Mouse (Mus musculus): ENCODE measurements at regions not wholly inside any gene's neighbourhood (a gene's known extent, or its start where the extent isn't known, plus 50 kb on each side); places are given as distances from the start of the nearest gene placed in this dataset.

DNA sequence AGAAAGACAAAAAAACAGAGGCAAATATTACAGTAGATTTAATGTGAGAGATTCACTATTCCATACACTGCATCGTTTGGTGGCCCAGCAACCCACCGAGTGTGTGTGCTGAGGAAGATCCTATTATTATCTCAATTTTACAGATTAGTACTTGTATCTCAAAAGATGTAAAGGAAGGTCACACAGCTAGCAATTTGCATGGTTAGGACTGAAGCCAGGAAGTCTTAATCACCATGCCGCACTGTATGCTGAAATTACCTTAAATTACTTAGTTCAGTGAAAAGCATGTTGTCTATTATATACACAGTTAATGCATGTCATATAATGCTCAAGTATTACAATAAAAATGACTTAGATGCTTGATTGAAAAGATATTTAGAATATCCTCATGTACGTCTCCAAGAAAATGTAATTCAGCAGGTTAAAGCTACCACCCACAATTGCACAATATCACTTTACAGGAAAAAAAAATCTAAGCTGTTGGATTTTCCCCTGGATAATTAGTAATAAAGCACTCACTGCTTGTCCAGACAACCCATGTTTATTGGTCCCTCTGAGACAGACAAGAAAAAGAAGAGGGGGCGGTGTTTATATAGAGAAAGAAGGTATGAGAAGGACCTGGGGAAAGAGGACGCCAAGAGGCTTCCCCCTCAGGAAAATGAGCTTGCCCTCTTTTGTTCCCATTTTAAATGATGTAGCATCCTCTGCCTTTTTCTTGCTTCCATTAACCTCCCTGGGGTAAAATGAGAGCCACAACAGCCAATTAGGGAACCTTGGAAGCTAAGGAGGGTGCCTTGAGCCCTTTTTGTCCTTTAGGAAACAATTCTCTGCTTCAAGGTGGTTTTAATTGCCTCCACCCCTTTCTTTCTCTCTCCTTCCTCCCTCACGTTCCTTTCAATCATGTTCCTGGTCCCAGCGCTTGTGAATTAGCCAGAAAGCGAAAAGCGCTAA lies 204.6 kb upstream of the Xrcc4 start:
- no peak overlapping the region for H3K4me3 ChIP-seq
- WGBS: 31% methylated on average over 10 of the region's 10 CpGs

DNA sequence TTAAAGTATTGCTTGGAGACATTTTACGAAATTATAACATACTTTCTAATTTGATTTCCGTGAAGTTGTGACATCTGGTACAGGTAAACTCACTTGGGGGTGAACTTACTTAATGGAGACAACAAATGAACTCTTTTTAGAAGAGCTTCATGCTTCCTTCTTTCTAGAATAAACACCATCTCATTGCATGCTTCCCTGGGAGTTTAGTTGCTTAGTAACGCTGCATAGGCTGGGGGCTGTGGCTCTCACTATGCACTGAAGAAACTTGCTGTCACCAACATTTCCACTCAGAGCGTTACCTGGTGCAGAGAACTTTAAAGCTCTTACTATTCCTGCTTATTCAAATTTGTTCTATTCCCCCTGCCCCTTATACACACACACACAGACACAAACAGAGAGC lies 203.5 kb upstream of the Xrcc4 start:
- 58% methylated on average over 4 of the region's 4 CpGs for WGBS
- Histone ChIP-seq H3K27me3 (ENCODE audit: poor library complexity, severe bottlenecking) (no peaks in the 10 kb centered on the region), H3K36me3 (replicated peaks) (no peaks in the 10 kb centered on the region), H3K4me3 (no peak overlapping the region), H3K27ac (no peak overlapping the region), H3K9me3 (no peaks in the 10 kb centered on the region), H3K4me1 (peaks cover 39% of the 10 kb centered on the region)
- DNase-seq (ENCODE audit: extremely low spot score, low spot score): no peak

More for the DNA sequence above, 204.6 kb upstream of the Xrcc4 start:
- Histone ChIP-seq H3K9me3 (no peaks in the 10 kb centered on the region), H3K27ac (no peak overlapping the region), H3K27me3 (ENCODE audit: poor library complexity, severe bottlenecking) (no peaks in the 10 kb centered on the region), H3K36me3 (replicated peaks) (no peaks in the 10 kb centered on the region), H3K4me1 (peaks cover 39% of the 10 kb centered on the region)
- DNase-seq (ENCODE audit: extremely low spot score, low spot score): no peak

DNA sequence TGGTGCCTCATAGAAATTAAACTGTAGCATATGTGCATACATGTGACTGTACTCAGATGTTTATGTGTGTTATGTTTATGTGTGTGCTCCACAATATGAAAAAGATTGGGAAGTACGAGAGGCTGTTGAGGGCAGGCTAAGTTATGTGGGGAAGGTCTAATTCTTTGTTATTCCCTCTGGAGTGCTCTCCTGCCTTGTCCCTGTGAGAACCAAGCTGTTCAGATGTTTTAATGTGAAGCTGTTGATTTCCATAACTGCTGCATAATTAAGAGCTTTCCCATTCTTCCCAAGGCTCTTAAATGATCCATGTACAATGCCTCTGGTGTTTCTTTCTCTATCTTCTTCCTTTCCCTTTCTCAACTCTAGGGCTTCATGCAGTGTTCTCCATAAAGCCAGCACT lies 202.7 kb upstream of the Xrcc4 start:
- Histone ChIP-seq H3K4me3 (no peak overlapping the region), H3K27me3 (ENCODE audit: poor library complexity, severe bottlenecking) (no peaks in the 10 kb centered on the region), H3K27ac (no peak overlapping the region), H3K9me3 (no peaks in the 10 kb centered on the region), H3K4me1 (peaks cover 39% of the 10 kb centered on the region), H3K36me3 (replicated peaks) (no peaks in the 10 kb centered on the region)
- 77% methylated on average over 1 of the region's 1 CpGs for WGBS
- DNase-seq (ENCODE audit: extremely low spot score, low spot score): no peak

DNA sequence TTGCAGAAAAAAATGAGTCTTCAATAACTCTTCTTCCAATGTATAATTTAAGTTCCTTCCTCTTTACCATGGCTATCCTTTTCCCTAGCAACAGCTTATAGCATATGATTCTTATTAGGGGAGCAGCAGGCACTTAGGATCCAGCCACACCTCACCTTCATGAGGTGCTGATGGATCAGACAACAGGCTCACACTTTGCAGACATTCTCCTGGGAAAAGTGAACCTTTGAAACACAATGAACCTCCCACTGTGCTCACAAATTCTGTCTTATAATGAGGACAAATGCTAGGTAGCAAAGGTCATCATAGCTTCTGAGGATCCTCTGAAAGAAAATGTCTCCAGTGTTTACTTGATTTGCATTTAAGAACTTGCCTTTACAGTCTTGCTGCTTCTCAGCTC lies 191.6 kb upstream of the Xrcc4 start:
- Histone ChIP-seq H3K4me3 (no peak overlapping the region), H3K27ac (no peak overlapping the region), H3K27me3 (ENCODE audit: poor library complexity, severe bottlenecking) (no peaks in the 10 kb centered on the region), H3K9me3 (peaks cover 7% of the 10 kb centered on the region; the same call in 1 of the 2 replicates), H3K4me1 (peaks cover 13% of the 10 kb centered on the region), H3K36me3 (replicated peaks) (no peaks in the 10 kb centered on the region)
- no peak for DNase-seq (ENCODE audit: extremely low spot score, low spot score)

DNA sequence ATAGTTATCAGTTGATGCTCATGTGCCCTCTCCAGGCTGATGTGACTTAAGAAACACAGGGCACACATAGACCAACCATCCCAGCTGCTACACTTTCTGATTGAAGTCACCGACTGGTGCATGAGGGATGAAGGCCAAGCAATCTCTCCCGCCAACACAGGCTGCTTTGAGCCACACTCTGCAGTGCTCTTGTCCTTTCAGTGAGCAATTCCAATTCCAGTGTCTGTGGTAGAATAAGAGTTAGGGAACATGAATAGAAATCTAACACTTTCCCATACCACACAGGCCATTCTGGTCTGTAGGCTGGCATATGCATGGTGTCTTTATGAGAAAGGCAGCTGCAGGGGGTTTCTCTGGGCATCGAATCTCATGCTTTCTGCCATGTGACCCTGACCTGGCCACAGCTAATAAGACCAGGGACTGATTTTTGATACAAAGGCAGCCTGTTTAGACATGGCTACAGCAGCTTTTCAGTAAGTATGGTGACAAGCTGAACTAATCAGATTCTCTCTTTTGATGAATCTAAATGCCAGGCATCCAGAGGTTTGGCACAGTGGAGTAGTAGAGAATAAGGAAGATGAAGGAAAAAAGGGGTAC lies 190.5 kb upstream of the Xrcc4 start:
- WGBS: 62% methylated on average over 3 of the region's 3 CpGs
- Histone ChIP-seq H3K4me3 (no peak overlapping the region), H3K27me3 (ENCODE audit: poor library complexity, severe bottlenecking) (no peaks in the 10 kb centered on the region), H3K27ac (no peak overlapping the region), H3K4me1 (peaks cover 13% of the 10 kb centered on the region), H3K9me3 (no peaks in the 10 kb centered on the region), H3K36me3 (replicated peaks) (no peaks in the 10 kb centered on the region)
- DNase-seq (ENCODE audit: extremely low spot score, low spot score): no peak

DNA sequence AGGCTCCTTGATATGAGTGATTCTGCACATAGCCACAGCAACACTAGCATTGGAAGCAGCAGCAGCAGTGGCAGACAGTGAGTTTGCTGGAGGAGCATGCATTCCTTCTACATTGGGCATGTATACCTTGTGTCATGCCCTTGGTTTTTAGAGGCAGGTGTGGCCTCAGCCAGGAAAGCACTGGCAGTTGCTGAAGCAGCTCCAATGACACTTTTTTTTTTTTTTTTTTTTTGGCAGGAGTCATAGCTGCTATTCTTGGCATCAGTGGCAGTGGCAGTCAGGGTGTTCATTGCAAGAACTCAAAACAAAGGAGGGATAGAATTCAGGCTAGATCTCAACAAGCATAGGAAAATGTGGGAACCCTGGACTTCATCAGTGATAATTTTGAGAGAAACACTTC lies 189.9 kb upstream of the Xrcc4 start:
- Histone ChIP-seq H3K9me3 (no peaks in the 10 kb centered on the region), H3K27me3 (ENCODE audit: poor library complexity, severe bottlenecking) (no peaks in the 10 kb centered on the region), H3K4me3 (no peak overlapping the region), H3K4me1 (peaks cover 13% of the 10 kb centered on the region), H3K36me3 (replicated peaks) (no peaks in the 10 kb centered on the region), H3K27ac (no peak overlapping the region)
- no peak for DNase-seq (ENCODE audit: extremely low spot score, low spot score)

DNA sequence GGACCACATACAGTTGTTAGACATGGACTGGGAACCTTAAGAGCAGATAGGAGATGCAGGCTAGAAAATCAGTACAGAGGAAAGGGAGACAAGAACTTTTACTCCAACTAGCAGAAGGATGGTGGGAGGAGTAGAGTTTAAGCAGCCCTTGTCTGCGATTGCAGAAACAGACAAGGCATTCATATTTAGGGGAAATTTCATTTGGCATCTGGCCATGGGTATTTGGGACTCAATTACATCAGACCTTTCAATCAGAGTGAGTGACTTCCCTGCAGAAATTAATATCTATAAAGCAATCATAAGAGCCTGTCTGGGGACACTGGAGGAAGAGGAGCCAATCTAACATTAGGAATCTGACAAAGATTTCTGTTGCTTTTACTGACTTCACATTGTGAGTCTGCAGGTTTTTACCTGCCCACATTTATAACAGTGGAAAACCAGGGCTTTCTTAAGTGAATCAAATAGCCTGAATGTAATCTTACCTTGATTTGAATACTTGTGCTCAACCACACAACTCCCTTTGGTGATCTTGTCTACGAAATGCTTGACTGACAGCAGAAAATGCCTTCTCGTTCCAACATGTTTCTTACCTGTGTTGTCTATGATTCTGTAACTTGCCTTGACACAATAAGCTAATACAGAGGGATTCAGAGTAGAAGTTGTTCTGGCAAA lies 169.8 kb upstream of the Xrcc4 start:
- 89% methylated on average over 3 of the region's 3 CpGs for WGBS

DNA sequence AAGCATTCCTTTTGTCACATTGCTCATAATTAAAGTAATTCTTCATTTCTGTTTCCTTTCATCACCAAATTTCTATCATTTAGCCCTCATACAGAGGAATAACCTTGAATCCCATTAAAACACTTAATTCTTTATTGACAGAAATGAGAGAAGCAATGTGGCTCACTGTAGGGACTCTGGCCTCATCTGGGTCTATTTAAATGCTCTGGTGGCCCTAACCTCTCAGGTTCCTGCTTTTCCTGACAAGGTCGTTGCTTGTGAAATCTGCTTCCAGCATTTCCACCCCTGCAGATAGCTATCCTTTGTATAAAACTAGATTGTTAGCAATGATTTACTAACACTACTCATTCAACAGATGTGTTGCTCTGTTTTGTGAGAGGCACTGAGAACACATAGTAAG lies 163.6 kb upstream of the Xrcc4 start:
- no peak overlapping the region for H3K4me3 ChIP-seq
- DNase-seq (ENCODE audit: extremely low spot score, low spot score): no peak
- no peaks in the 10 kb centered on the region for H3K27me3 ChIP-seq (ENCODE audit: poor library complexity, severe bottlenecking)
- 45% methylated on average over 1 of the region's 1 CpGs for WGBS
- H3K9me3 ChIP-seq: no peaks in the 10 kb centered on the region
- H3K27ac ChIP-seq: no peak overlapping the region
- H3K4me1 ChIP-seq: no peaks in the 10 kb centered on the region
- no peaks in the 10 kb centered on the region for H3K36me3 ChIP-seq (replicated peaks)

More for the DNA sequence above, 169.8 kb upstream of the Xrcc4 start:
- H3K27me3 ChIP-seq (ENCODE audit: poor library complexity, severe bottlenecking): no peaks in the 10 kb centered on the region
- no peaks in the 10 kb centered on the region; the same call in 1 of the 2 replicates for H3K9me3 ChIP-seq
- H3K4me3 ChIP-seq: no peak overlapping the region
- DNase-seq (ENCODE audit: extremely low spot score, low spot score): no peak
- H3K4me1 ChIP-seq: no peaks in the 10 kb centered on the region
- H3K36me3 ChIP-seq (replicated peaks): no peaks in the 10 kb centered on the region
- no peak overlapping the region for H3K27ac ChIP-seq

DNA sequence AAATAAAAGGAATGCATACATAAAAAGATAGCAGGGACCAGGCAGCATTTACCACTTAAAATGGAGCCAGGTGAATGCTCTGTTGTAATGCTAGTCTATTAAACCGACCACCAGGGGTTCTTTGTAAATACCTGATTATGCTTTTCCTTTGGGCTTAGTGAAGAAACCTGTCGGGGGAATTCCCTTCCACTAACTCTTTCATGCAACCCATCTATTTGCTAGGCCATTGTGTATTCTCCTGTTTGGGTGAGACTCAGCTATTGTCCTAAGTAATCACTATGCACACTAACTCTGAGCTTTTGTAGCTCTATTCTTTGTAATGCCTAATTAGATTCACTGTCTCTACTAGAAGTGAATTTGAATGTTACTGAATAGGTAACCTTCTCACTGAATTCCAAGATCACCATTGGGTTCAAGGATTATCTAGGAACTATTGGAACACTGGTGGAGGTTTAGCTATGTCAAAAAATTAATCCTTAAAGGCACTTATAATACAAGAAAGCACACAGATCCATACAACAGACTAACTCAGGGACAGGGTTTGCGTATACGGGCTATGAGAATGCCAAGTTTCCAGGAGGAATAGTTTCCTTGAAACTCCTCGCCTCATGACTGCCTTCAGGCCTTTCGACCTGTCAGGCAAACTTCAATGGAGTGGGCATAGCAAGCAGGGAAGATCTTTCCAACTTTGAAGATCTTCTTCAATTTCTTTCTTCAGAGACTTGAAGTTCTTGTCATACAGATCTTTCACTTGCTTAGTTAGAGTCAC lies 156.8 kb upstream of the Xrcc4 start:
- Histone ChIP-seq H3K9me3 (peaks cover 4% of the 10 kb centered on the region; the same call in 1 of the 2 replicates), H3K4me3 (no peak overlapping the region), H3K27me3 (ENCODE audit: poor library complexity, severe bottlenecking) (no peaks in the 10 kb centered on the region), H3K4me1 (no peaks in the 10 kb centered on the region), H3K36me3 (replicated peaks) (no peaks in the 10 kb centered on the region), H3K27ac (no peak overlapping the region)
- no peak for DNase-seq (ENCODE audit: extremely low spot score, low spot score)
- WGBS: 83% methylated on average over 6 of the region's 6 CpGs

DNA sequence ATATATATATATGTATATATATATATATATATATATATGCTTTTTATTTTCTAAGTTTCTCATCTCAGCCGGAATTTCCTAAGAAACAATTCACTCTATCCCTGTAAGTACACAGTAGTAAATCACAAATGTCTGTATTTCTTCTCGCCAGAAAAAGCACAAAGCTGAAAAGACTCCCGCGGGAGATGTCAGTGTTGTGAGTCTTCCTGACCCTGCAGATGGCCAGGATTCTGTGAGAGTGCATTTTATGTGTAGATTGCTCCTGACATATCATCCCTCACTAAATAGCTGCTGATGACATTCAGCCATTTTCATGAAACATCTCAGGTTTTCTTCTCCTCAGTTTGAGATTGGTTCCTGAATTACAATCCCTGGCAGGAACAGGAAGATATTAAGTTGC lies 148.9 kb upstream of the Xrcc4 start:
- H3K36me3 ChIP-seq (replicated peaks): no peaks in the 10 kb centered on the region
- no peaks in the 10 kb centered on the region for H3K9me3 ChIP-seq
- no peak for DNase-seq (ENCODE audit: extremely low spot score, low spot score)
- no peaks in the 10 kb centered on the region for H3K27me3 ChIP-seq (ENCODE audit: poor library complexity, severe bottlenecking)
- no peak overlapping the region for H3K27ac ChIP-seq
- 66% methylated on average over 4 of the region's 4 CpGs for WGBS
- H3K4me1 ChIP-seq: peaks cover 15% of the 10 kb centered on the region
- H3K4me3 ChIP-seq: no peak overlapping the region

DNA sequence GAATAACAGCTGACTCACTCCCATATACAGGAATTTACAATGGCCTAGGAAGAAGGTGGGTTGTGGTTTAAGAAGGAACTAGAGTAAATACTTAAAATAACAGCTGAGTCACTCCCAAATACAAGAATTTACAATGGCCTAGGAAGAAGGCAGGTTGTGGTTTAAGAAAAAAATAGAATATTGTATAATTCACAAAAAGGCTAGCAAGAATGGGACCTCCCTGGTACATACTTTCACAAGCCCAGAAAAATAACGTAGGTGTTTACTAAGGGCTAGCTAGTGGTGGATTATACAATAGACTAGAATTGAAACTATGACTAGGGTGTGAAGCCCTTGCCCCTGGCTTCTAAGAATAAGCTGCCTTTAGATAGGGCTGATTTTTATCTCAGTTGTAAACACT lies 144.6 kb upstream of the Xrcc4 start:
- DNase-seq (ENCODE audit: extremely low spot score, low spot score): no peak
- no peaks in the 10 kb centered on the region for H3K36me3 ChIP-seq (replicated peaks)
- peaks cover 15% of the 10 kb centered on the region for H3K4me1 ChIP-seq
- H3K9me3 ChIP-seq: no peaks in the 10 kb centered on the region
- H3K4me3 ChIP-seq: no peak overlapping the region
- no peak overlapping the region for H3K27ac ChIP-seq
- H3K27me3 ChIP-seq (ENCODE audit: poor library complexity, severe bottlenecking): no peaks in the 10 kb centered on the region
- 95% methylated on average over 1 of the region's 1 CpGs for WGBS

DNA sequence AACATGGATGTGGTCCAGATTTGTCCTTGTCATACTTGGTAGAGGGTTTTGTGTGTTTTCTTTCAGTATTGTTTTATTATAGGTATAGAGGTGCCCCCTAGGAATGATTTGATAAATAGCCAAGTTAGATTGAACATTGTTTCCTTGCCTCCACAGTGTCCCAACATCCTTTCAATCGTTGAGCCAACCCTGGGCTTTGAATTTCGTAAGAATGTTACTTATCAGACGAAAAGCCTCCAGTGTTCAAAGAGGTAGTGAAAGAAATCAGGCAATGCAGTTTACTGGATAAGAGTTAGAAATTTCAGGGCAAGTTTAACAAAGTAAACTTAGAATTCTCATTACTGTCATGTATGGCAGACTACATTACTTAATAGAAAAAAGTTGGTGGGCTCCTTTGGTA lies 144.2 kb upstream of the Xrcc4 start:
- no peaks in the 10 kb centered on the region for H3K9me3 ChIP-seq
- H3K4me1 ChIP-seq: peaks cover 13% of the 10 kb centered on the region
- WGBS: 90% methylated on average over 3 of the region's 3 CpGs
- H3K27ac ChIP-seq: no peak overlapping the region
- H3K27me3 ChIP-seq (ENCODE audit: poor library complexity, severe bottlenecking): no peaks in the 10 kb centered on the region
- no peak for DNase-seq (ENCODE audit: extremely low spot score, low spot score)
- H3K4me3 ChIP-seq: no peak overlapping the region
- no peaks in the 10 kb centered on the region for H3K36me3 ChIP-seq (replicated peaks)

All from forebrain, embryonic 10.5 days (tissue).